Mouse (Mus musculus) liver, embryonic 13.5 days (tissue): ENCODE measurements around the gene Ano1. TPM values are rescaled to one million over a fixed set of nuclear protein-coding genes. Genes with fewer than 3 reads are reported as not detected.

Source experiments
- ATAC-seq: fragments of 200-750 bp; cut with Nextera tagmentation; 2 replicates; pipeline ENCODE4 v1.8.0; 2017; ENCODE audit warnings: low read depth, mild to moderate bottlenecking, moderate number of reproducible peaks, moderate library complexity
- DNase-seq: peaks from one replicate; pipeline ENCODE4 v3.0.0; 2022
- H3K27ac ChIP-seq: fragments of 300-500 bp; sonication (generic); 2 replicates; pipeline ENCODE4 v1.5.1; 2015; ENCODE audit warnings: moderate library complexity, mild to moderate bottlenecking, inconsistent platforms
- H3K27me3 ChIP-seq: fragments of 300-500 bp; sonication (generic); 2 replicates; pipeline ENCODE4 v1.6.1; 2015; ENCODE audit warnings: mild to moderate bottlenecking, inconsistent platforms
- H3K36me3 ChIP-seq: fragments of 300-500 bp; sonication (generic); 2 replicates; pipeline ENCODE4 v1.6.1; 2015; ENCODE audit warnings: mild to moderate bottlenecking, inconsistent platforms
- H3K4me1 ChIP-seq: fragments of 300-500 bp; sonication (generic); replicated peaks from 2 replicates; pipeline ENCODE4 v1.6.1; 2015; ENCODE audit warnings: inconsistent platforms
- H3K4me2 ChIP-seq: fragments of 300-500 bp; sonication (generic); 2 replicates; pipeline ENCODE4 v1.6.1; 2015; ENCODE audit warnings: inconsistent platforms, mild to moderate bottlenecking, moderate library complexity
- H3K4me3 ChIP-seq: fragments of 300-500 bp; sonication (generic); replicated peaks from 2 replicates; pipeline ENCODE4 v1.5.1; 2015; ENCODE audit warnings: mild to moderate bottlenecking, inconsistent platforms
- H3K9ac ChIP-seq: fragments of 300-500 bp; sonication (generic); 2 replicates; pipeline ENCODE4 v1.6.1; 2015; ENCODE audit warnings: mild to moderate bottlenecking, inconsistent platforms
- H3K9me3 ChIP-seq: fragments of 300-500 bp; sonication (generic); replicated peaks from 2 replicates; pipeline ENCODE4 v1.6.1; 2016; ENCODE audit warnings: inconsistent platforms
- WGBS: fragments of 180-500 bp; shearing (Covaris S2); methylation state at CpG from one replicate; pipeline ENCODE4 v1.1.7; 2015; ENCODE audit not compliant: insufficient replicate concordance; 5-methylcytosine and 5-hydroxymethylcytosine counted together
- polyA plus RNA-seq: library from polyadenylated mRNA; unstranded; fragments of >200 nt; fragmentation: Nextera tagmentation; extraction: Ambion mirVana; gene quantifications from 2 replicates; pipeline ENCODE4 v1.2.1, GENCODE M21; 2015

The Ano1 gene
- polyA plus RNA-seq, 1 experiment from 2014 or later = 3.4 TPM

DNA sequence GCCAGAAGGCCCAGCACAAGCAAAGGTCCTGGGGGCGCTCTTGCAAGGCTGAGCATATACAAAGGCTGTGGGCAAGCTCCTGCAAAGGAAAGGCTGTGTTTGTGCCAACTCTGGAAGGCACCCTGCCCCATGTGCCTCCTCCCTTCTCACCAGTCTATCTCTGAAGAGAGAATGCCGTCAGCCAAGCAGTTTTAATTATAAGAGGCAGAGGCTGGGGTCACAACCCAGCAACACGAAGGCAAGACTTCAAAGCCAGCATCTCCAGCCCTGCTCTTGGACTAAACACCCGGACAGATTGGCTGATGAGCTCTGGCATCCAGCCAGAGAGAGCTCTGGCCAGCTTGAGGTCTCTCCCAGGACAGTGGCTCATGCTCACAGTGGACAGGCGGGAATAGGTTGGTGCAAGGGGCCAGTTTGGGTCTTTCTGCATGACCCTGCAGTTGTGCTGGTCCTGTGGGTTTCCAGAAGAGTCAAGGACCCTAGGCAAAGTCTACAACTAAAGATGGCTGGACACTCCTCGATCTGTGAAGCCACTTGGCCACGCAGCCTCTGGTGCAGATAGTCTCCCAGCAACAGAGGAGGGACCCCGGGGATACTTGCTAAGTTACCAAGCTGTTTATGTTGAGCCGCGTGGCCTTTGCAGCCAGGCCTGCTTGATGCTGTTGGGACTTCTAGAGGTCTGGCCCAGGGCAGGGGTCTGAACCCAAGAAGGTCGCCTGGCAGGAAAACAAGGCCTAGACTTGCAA, 12.9 kb upstream of the Ano1 start:
- H3K9ac ChIP-seq = no peak overlapping the region
- WGBS = 64% methylated on average over 11 of the region's 11 CpGs

DNA sequence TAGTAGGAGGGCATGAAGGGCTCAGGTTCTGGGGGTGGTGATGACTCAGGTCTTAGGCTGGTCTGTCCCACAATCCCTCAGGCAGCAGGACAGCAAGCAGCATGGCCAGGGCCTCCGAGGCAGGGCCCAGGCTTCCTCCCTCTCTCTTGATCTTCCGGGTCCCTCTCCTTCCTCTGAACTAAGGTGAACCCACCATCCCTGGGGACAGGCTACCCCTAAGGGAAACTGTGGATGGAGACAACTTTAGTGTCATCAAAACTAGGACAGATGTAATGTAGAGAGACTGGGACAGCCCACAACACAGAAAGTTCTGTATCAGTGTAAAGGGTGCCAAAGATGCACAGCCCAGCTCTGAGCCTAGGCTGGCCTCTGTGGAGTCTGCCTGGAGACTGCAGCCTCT, 12.2 kb upstream of the Ano1 start:
- H3K9ac ChIP-seq = no peak overlapping the region
- H3K9me3 ChIP-seq = no peaks in the 10 kb centered on the region
- H3K27me3 ChIP-seq = peaks cover 36% of the 10 kb centered on the region
- ATAC-seq (no peak), DNase-seq (no peak)
- WGBS = 72% methylated on average over 2 of the region's 2 CpGs
- H3K4me3 ChIP-seq = no peak overlapping the region
- H3K4me2 ChIP-seq = no peak overlapping the region
- H3K36me3 ChIP-seq = no peaks in the 10 kb centered on the region
- H3K27ac ChIP-seq = no peak overlapping the region
- 0 out of 2 replicates have a peak, but pooled peaks cover 3% of the 10 kb centered on the region for H3K4me1 ChIP-seq

More for the DNA sequence above, 12.9 kb upstream of the Ano1 start:
- H3K9me3 ChIP-seq = no peaks in the 10 kb centered on the region
- ATAC-seq = 0 out of 2 replicates have a peak, but pooled peaks have one; percentile 12
- peaks cover 42% of the 10 kb centered on the region for H3K27me3 ChIP-seq
- H3K4me3 ChIP-seq = no peak overlapping the region
- no peak overlapping the region for H3K4me2 ChIP-seq
- no peak for DNase-seq
- H3K4me1 ChIP-seq = 0 out of 2 replicates have a peak, but pooled peaks cover 3% of the 10 kb centered on the region
- no peaks in the 10 kb centered on the region for H3K36me3 ChIP-seq
- H3K27ac ChIP-seq = no peak overlapping the region

- ATAC-seq = no peak
- H3K9ac ChIP-seq = no peak overlapping the region
- peaks cover 32% of the 10 kb centered on the region for H3K27me3 ChIP-seq
- no peak overlapping the region for H3K4me2 ChIP-seq
- H3K9me3 ChIP-seq = no peaks in the 10 kb centered on the region
- no peak for DNase-seq
- H3K4me1 ChIP-seq = 0 out of 2 replicates have a peak, but pooled peaks cover 3% of the 10 kb centered on the region
- WGBS = 56% methylated on average over 16 of the region's 16 CpGs
- no peak overlapping the region for H3K27ac ChIP-seq
- H3K4me3 ChIP-seq = no peak overlapping the region
- H3K36me3 ChIP-seq = no peaks in the 10 kb centered on the region
Observed at GRCm38 (mm10) chr7:144762496-144763235, 10.9 kb upstream of the Ano1 start.

DNA sequence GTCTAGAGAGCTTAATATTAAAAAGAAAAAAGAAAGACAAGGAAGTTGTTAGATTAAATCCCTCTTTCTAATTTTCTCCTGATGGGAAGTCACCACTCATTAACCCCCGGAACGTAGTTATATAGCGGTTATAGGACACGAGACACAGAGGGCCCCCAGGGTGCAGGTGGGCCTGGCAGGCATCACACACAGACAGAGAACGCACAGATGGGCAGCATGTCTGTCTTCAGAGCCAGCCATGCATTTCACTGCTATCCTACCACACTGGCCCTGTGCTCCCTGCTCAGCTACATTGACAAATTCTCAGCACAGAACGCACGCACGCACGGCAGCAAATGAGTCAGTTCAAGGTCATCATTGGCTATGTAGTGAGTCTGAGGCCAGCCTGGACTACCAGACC, 8.5 kb upstream of the Ano1 start:
- Histone ChIP-seq H3K4me3 (no peak overlapping the region), H3K27ac (no peak overlapping the region), H3K9me3 (no peaks in the 10 kb centered on the region), H3K27me3 (peaks cover 32% of the 10 kb centered on the region), H3K4me1 (peaks cover 16% of the 10 kb centered on the region), H3K9ac (no peak overlapping the region), H3K4me2 (no peak overlapping the region), H3K36me3 (no peaks in the 10 kb centered on the region)
- WGBS = 75% methylated on average over 9 of the region's 9 CpGs
- ATAC-seq (no peak), DNase-seq (no peak)

- DNase-seq = no peak
Observed at GRCm38 (mm10) chr7:144759455-144759854, 7.7 kb upstream of the Ano1 start.

GRCm38 (mm10) chr7:144755511-144756378, 4.0 kb upstream of the Ano1 start:
- H3K9ac ChIP-seq = no peak overlapping the region
- no peak overlapping the region for H3K4me2 ChIP-seq
- ATAC-seq = no peak
- 55% methylated on average over 11 of the region's 11 CpGs for WGBS
- H3K4me1 ChIP-seq = peaks cover 30% of the 10 kb centered on the region
- H3K4me3 ChIP-seq = no peak overlapping the region
- H3K27me3 ChIP-seq = peaks cover 25% of the 10 kb centered on the region; the same call in 1 of the 2 replicates
- no peak overlapping the region; the same call in 1 of the 2 replicates for H3K27ac ChIP-seq
- no peaks in the 10 kb centered on the region for H3K9me3 ChIP-seq
- H3K36me3 ChIP-seq = no peaks in the 10 kb centered on the region
- no peak for DNase-seq

More at GRCm38 (mm10) chr7:144759455-144759854, 7.7 kb upstream of the Ano1 start:
- Histone ChIP-seq H3K4me1 (peaks cover 17% of the 10 kb centered on the region), H3K36me3 (no peaks in the 10 kb centered on the region), H3K4me2 (no peak overlapping the region), H3K27me3 (peaks cover 32% of the 10 kb centered on the region), H3K4me3 (no peak overlapping the region), H3K9me3 (no peaks in the 10 kb centered on the region), H3K9ac (no peak overlapping the region), H3K27ac (no peak overlapping the region)
- no peak for ATAC-seq
- 64% methylated on average over 2 of the region's 2 CpGs for WGBS

- no peaks in the 10 kb centered on the region for H3K9me3 ChIP-seq
- H3K4me3 ChIP-seq = no peak overlapping the region
- H3K27ac ChIP-seq = no peak overlapping the region
- WGBS = 57% methylated on average over 2 of the region's 2 CpGs
- H3K36me3 ChIP-seq = no peaks in the 10 kb centered on the region
- peaks cover 40% of the 10 kb centered on the region for H3K4me1 ChIP-seq
- ATAC-seq (no peak), DNase-seq (no peak)
- peaks cover 25% of the 10 kb centered on the region; the same call in 1 of the 2 replicates for H3K27me3 ChIP-seq
- H3K9ac ChIP-seq = no peak overlapping the region
- no peak overlapping the region for H3K4me2 ChIP-seq
Observed at GRCm38 (mm10) chr7:144754722-144755121, 2.9 kb upstream of the Ano1 start.

- Histone ChIP-seq H3K27me3 (peaks cover 25% of the 10 kb centered on the region; the same call in 1 of the 2 replicates), H3K4me3 (no peak overlapping the region), H3K9ac (no peak overlapping the region), H3K36me3 (no peaks in the 10 kb centered on the region), H3K27ac (no peak overlapping the region), H3K9me3 (no peaks in the 10 kb centered on the region), H3K4me1 (peaks cover 51% of the 10 kb centered on the region), H3K4me2 (no peak overlapping the region)
- 76% methylated on average over 9 of the region's 9 CpGs for WGBS
- ATAC-seq (no peak), DNase-seq (no peak)
Observed at GRCm38 (mm10) chr7:144753657-144754031, 1.9 kb upstream of the Ano1 start.

DNA sequence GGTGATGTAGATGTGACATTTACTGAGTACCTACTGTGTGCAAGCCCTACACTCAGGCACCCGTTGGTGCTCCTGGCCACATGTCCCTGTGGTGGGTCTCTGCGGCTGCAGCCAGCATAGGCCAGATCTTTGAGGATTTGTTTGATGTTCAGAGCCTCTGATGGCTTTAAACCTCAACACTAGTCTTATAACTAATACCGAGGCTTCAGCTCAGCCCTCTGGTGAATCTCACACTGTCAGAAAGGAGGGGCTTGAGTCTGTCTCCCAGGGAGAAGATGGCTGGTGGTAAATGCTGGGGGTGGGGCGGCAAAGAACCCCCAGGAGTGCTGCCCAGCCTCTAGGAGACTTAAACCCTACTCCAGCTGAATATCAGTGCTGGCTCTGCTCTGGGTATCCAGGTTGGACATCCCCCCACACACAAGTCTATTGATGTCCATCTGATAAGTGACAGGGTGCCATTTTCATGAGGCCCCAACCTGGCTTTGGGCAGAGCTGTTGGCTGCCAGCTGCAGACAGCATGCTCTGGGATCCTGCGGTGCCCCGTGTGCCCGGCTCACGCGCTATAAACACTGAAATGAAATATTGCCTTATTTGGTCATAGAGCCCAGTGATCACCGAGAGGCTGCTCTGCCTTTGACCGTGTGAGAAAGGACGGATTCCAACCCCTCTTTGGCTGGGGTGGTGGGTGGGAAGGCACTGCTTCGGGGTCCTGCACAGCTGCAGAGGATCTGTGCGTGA, 1.3 kb upstream of the Ano1 start:
- H3K4me2 ChIP-seq = no peak overlapping the region
- no peak for DNase-seq
- H3K36me3 ChIP-seq = no peaks in the 10 kb centered on the region
- H3K4me3 ChIP-seq = no peak overlapping the region
- H3K27ac ChIP-seq = no peak overlapping the region
- ATAC-seq = no peak
- 70% methylated on average over 14 of the region's 14 CpGs for WGBS
- H3K4me1 ChIP-seq = peaks cover 56% of the 10 kb centered on the region
- H3K9me3 ChIP-seq = no peaks in the 10 kb centered on the region
- no peak overlapping the region for H3K9ac ChIP-seq
- H3K27me3 ChIP-seq = peaks cover 21% of the 10 kb centered on the region; the same call in 1 of the 2 replicates

DNA sequence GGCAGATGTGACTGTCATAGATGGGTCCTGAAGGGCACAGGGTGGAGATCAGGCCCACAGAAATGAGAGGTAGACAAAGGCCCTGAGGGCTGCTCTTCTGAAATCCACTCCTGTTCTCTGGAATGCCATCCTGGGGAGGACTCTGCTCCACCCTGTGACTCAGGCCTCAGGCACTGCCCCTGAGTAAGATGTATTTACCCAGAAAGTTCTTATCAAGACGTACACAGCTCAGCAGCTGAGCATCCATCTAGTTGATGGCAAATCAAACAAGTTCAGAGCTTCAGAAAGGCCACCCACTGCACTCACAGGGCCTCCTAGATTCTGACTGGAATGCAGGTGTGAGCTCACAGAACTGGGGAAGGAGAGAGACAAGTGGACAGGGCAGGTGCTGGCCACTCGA, 4.0 kb downstream of the Ano1 start:
- WGBS = 15% methylated on average over 2 of the region's 2 CpGs
- ATAC-seq (peak; percentile 94), DNase-seq (peak; percentile 67)
- H3K4me3 ChIP-seq = no peak overlapping the region
- peaks cover 68% of the 10 kb centered on the region for H3K4me1 ChIP-seq
- H3K36me3 ChIP-seq = no peaks in the 10 kb centered on the region
- H3K9me3 ChIP-seq = no peaks in the 10 kb centered on the region
- peak overlapping the region; percentile 50 for H3K4me2 ChIP-seq
- H3K27me3 ChIP-seq = peaks cover 10% of the 10 kb centered on the region; the same call in 1 of the 2 replicates
- H3K9ac ChIP-seq = peak overlapping the region; percentile 67
- peak overlapping the region; percentile 96 for H3K27ac ChIP-seq
